Mouse (Mus musculus) myocyte (in vitro differentiated cells): Measurements from ENCODE around the gene Slc19a3. TPM values are rescaled to one million over a fixed set of nuclear protein-coding genes. Genes with fewer than 3 reads are reported as not detected.

ENCODE experiments used
- H3K27me3 ChIP-seq: one replicate; pipeline ENCODE4 v1.6.1; 2011; ENCODE audit not compliant: control insufficient read depth, insufficient read depth, insufficient read length
- H3K36me3 ChIP-seq: one replicate; pipeline ENCODE4 v1.6.1; 2011; ENCODE audit not compliant: control insufficient read depth, insufficient read depth
- H3K4me2 ChIP-seq: one replicate; pipeline ENCODE4 v1.6.1; 2011; ENCODE audit warnings: low read depth, control low read depth
- H3K4me3 ChIP-seq: one replicate; pipeline ENCODE4 v1.5.1; 2011; ENCODE audit warnings: mild to moderate bottlenecking, control low read depth, moderate library complexity
- H3K79me2 ChIP-seq: one replicate; pipeline ENCODE4 v1.6.1; 2011; ENCODE audit not compliant: control insufficient read depth, insufficient read depth
- H3ac ChIP-seq: one replicate; pipeline ENCODE4 v1.6.1; 2011; ENCODE audit not compliant: control insufficient read depth, insufficient read length
- CEBPB ChIP-seq: IDR thresholded peaks from 2 replicates; pipeline ENCODE4 v1.6.1; 2011; ENCODE audit warnings: mild to moderate bottlenecking, moderate library complexity; ENCODE audit not compliant: poor library complexity, insufficient read depth, severe bottlenecking
- E2F4 ChIP-seq: IDR thresholded peaks from one replicate; pipeline ENCODE4 v1.6.1; 2011; ENCODE audit warnings: mild to moderate bottlenecking, control low read depth, moderate library complexity; ENCODE audit not compliant: insufficient read depth
- MAX ChIP-seq: IDR thresholded peaks from one replicate; pipeline ENCODE4 v1.6.1; 2011; ENCODE audit warnings: low read depth, mild to moderate bottlenecking, control low read depth
- MYOD1 ChIP-seq, 3 experiments: IDR thresholded peaks; one replicate each; pipeline ENCODE4 v1.6.1; 2011; ENCODE audit warnings: control low read depth in 2 of 3, low read depth in 2 of 3, mild to moderate bottlenecking in 2 of 3, moderate library complexity in 1 of 3; ENCODE audit not compliant: insufficient read length in 2 of 3, control insufficient read depth in 1 of 3
- MYOG ChIP-seq, 3 experiments: IDR thresholded peaks; one replicate each; pipeline ENCODE4 v1.6.1; 2011; ENCODE audit warnings: control low read depth in 2 of 3, low read depth in 2 of 3, mild to moderate bottlenecking in 2 of 3; ENCODE audit not compliant: insufficient read length in 2 of 3, control insufficient read depth in 1 of 3, insufficient read depth in 1 of 3
- POLR2A ChIP-seq: IDR thresholded peaks from one replicate; pipeline ENCODE4 v1.6.1; 2011; ENCODE audit warnings: low read depth, mild to moderate bottlenecking, control low read depth, moderate library complexity; ENCODE audit not compliant: insufficient read length
- POLR2AphosphoS2 ChIP-seq: IDR thresholded peaks from one replicate; pipeline ENCODE4 v1.6.1; 2011; ENCODE audit warnings: low read depth, control low read depth; ENCODE audit not compliant: insufficient read length
- REST ChIP-seq: IDR thresholded peaks from one replicate; pipeline ENCODE4 v1.6.1; 2011; ENCODE audit warnings: mild to moderate bottlenecking, control low read depth, moderate library complexity; ENCODE audit not compliant: insufficient read depth, insufficient read length
- SRF ChIP-seq: IDR thresholded peaks from one replicate; pipeline ENCODE4 v1.6.1; 2011; ENCODE audit warnings: low read depth; ENCODE audit not compliant: control insufficient read depth, insufficient read length
- TCF12 ChIP-seq: IDR thresholded peaks from one replicate; pipeline ENCODE4 v1.6.1; 2011; ENCODE audit warnings: mild to moderate bottlenecking, control low read depth; ENCODE audit not compliant: poor library complexity, insufficient read depth, severe bottlenecking
- TCF3 ChIP-seq: IDR thresholded peaks from one replicate; pipeline ENCODE4 v1.6.1; 2011; ENCODE audit warnings: low read depth, control low read depth; ENCODE audit not compliant: insufficient read length
- USF1 ChIP-seq: IDR thresholded peaks from one replicate; pipeline ENCODE4 v1.6.1; 2011; ENCODE audit warnings: low read depth, mild to moderate bottlenecking, control low read depth, moderate library complexity
- polyA plus RNA-seq: library from polyadenylated mRNA; unstranded; fragments of >200 nt; fragmentation: generic; extraction: Trizol; gene quantifications from one replicate; pipeline ENCODE4 v1.2.1, GENCODE M21; 2012; ENCODE audit warnings: missing spikeins

The Slc19a3 gene
- polyA plus RNA-seq, 1 experiment, result 0.07 TPM

DNA sequence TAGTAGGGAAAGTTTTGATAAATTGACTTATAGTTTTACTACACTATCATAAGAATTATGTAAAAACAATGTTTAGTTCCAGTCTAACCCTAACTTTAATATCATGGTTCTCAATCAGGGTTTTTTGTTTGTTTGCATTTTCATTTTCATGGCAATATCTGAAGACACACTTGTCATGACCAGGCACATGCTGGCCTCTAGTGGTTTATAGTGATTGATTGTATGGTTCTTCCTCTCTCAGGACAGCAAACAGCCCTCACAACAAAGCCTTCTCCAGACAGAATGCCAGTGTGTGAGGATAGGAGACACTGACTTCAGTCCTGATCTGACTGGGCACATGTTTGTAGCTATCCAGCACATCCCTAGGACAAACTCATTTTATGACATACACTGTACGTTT is 65.0 kb downstream of the Slc19a3 start:
- Histone ChIP-seq H3K36me3 (no peaks in the 10 kb centered on the region), H3K4me3 (no peak overlapping the region), H3ac (no peak overlapping the region), H3K4me2 (no peak overlapping the region), H3K79me2 (no peaks in the 10 kb centered on the region), H3K27me3 (no peaks in the 10 kb centered on the region)
- TF ChIP-seq MAX (no peak), REST (no peak), CEBPB (no peak), SRF (no peak), TCF12 (no peak), E2F4 (no peak), MYOG (IDR thresholded peaks at IDR 0.05; ENCODE audit: control insufficient read depth in 1 of 3, insufficient read depth in 1 of 3, insufficient read length in 2 of 3, low read depth in 2 of 3) (no peak)

DNA sequence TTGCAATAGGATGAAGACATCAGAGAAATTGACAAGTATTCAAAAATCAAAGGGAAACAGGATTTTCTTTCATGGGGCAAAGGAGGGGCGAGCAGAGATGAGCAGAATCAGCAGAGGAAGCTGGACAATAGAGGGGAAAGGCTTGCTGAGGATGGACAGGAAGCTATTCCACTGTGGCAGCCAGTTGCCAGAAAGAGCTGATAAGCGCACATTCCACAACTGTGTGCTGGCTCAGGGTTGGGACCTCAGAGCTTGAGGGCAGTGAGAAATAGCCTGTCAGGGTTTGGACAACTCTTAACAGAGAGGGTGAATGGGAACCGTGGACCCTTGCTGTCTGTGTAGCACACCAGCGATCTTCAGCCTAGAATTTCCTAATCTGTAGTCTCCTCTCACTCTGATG is 66.2 kb downstream of the Slc19a3 start:
- Histone ChIP-seq H3K27me3 (no peaks in the 10 kb centered on the region), H3ac (no peak overlapping the region), H3K36me3 (no peaks in the 10 kb centered on the region), H3K4me3 (no peak overlapping the region), H3K79me2 (no peaks in the 10 kb centered on the region), H3K4me2 (no peak overlapping the region)
- no peak for TF ChIP-seq SRF

DNA sequence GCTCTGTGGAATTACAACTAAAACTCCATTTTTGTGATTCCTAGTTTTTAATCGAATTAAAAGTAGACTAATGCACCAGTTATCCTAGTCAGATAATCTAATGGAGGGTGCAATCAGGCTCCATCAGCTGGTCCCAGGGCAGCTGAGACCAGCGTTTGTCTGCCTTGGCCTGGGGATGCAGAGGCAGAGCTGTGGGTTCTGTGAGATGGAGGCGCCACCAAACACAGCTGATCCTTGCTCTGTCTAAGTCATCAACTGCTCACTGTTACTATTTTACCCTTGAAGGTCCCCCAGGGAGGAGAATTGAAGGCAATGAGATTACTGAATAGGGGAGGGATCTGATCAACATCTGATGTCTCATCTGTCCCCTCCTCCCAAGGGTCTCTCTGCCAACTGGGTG is 71.8 kb downstream of the Slc19a3 start:
- Histone ChIP-seq H3ac (no peak overlapping the region), H3K4me3 (no peak overlapping the region), H3K36me3 (no peaks in the 10 kb centered on the region), H3K79me2 (no peaks in the 10 kb centered on the region), H3K27me3 (no peaks in the 10 kb centered on the region), H3K4me2 (no peak overlapping the region)
- TF ChIP-seq POLR2AphosphoS2, result no peak
- no peak for TF ChIP-seq TCF3
- no peak for TF ChIP-seq E2F4
- no peak for TF ChIP-seq MAX
- TF ChIP-seq USF1, result no peak
- no peak for TF ChIP-seq MYOD1 (IDR thresholded peaks at IDR 0.05; ENCODE audit: control insufficient read depth in 1 of 3, insufficient read length in 2 of 3, low read depth in 2 of 3)
- TF ChIP-seq TCF12, result no peak
- no peak for TF ChIP-seq POLR2A
- no peak for TF ChIP-seq SRF
- TF ChIP-seq REST, result no peak
- TF ChIP-seq MYOG (IDR thresholded peaks at IDR 0.05; ENCODE audit: control insufficient read depth in 1 of 3, insufficient read depth in 1 of 3, insufficient read length in 2 of 3, low read depth in 2 of 3), result no peak
- no peak for TF ChIP-seq CEBPB

Other genes with a start within 250 kb of the Slc19a3 start
- 21.7 TPM for gene Agfg1, start 199.0 kb downstream of the Slc19a3 start, polyA plus RNA-seq
- not detected for gene A030005L19Rik, start 125.1 kb downstream of the Slc19a3 start, polyA plus RNA-seq
- gene A030014E15Rik, start 113.5 kb downstream of the Slc19a3 start, polyA plus RNA-seq, result not detected
- gene Gm6217, start 107.0 kb downstream of the Slc19a3 start, polyA plus RNA-seq, result not detected
- gene A030003K21Rik, start 95.1 kb downstream of the Slc19a3 start, polyA plus RNA-seq, result not detected
- gene Gm7544, start 82.4 kb downstream of the Slc19a3 start, polyA plus RNA-seq, result not detected
- gene Gm47955, start 78.2 kb downstream of the Slc19a3 start, polyA plus RNA-seq, result not detected
- gene Gm47959, start 37.9 kb downstream of the Slc19a3 start, polyA plus RNA-seq, result not detected
- not detected for gene Krtap28-10, start 4.0 kb upstream of the Slc19a3 start, polyA plus RNA-seq
- gene Gm47969, start 6.5 kb upstream of the Slc19a3 start, polyA plus RNA-seq, result not detected
- gene A030005K14Rik, start 20.9 kb upstream of the Slc19a3 start, polyA plus RNA-seq, result not detected
- not detected for gene Krtap28-13, start 22.5 kb upstream of the Slc19a3 start, polyA plus RNA-seq
- gene Ccl20, start 78.3 kb upstream of the Slc19a3 start, polyA plus RNA-seq, result not detected
- not detected for gene Daw1, start 121.3 kb upstream of the Slc19a3 start, polyA plus RNA-seq